Mouse (Mus musculus) cerebellum, adult 18-20 months (tissue): ENCODE data around the gene Adgrb3.
A peak's percentile ranks its signal among the peaks of the same experiment; 100 is the strongest.

Experiments
- DNase-seq, 2 experiments: peaks; one replicate each; pipeline ENCODE4 v3.0.0; 2021

The Adgrb3 gene

DNA sequence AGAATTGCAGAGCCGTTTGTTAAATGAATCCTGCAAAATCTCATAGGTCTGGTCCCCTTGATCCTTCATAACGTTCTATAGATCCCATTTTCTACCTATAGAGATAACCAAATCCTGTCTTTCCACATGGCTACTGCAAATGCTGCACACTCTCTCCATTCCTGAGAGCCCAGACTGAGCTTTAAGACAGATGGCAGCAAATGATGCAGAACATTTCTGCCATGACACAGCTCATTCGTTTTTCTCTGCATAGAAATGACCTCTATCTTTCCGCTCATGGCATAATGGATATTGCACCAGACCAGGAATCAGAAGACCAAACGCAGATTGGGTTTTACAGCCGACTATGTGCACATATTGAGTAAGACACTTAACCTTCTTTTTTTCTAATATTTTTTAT lies 84.8 kb downstream of the Adgrb3 start:
- peak; percentile 36 to 53 for DNase-seq

DNA sequence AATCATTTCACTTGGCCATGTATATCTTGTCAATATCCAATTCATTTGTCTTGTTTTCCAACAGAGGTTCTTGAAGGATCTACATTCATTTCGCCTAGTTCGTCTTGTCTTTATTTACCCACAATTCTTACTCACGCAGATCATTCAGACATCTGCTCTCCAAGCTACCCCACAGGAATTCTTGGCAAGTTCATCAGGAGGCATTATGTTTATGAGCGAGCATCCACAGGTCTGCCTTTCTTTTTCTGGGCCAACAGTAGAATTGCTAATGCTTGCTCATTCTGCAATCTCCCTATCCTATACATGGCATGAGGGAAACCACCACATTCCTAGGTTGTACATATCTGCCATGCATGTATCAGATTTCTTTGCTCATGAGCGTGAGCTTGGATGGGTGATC lies 99.7 kb downstream of the Adgrb3 start:
- peak; percentile 34 to 37 for DNase-seq

DNA sequence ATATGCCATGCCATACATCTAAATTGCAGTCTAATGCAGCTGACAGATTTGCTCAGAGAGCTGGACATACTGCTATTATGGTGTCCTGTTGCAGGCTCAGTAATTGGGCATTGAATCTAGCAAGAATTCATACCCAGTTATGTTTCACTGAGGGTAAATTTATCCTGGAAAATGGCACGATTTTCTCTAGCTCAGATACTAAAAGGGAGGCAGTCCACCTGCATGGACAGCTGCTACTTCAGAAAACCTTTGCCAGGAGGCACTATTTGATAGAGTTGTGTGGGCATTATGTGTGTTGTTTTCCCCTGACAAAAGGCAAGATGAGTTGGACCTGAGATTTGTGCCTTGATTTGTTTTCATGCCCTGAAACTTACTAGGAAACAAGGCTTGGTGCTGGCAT lies 118.0 kb downstream of the Adgrb3 start:
- peak; percentile 44 to 54 for DNase-seq

DNA sequence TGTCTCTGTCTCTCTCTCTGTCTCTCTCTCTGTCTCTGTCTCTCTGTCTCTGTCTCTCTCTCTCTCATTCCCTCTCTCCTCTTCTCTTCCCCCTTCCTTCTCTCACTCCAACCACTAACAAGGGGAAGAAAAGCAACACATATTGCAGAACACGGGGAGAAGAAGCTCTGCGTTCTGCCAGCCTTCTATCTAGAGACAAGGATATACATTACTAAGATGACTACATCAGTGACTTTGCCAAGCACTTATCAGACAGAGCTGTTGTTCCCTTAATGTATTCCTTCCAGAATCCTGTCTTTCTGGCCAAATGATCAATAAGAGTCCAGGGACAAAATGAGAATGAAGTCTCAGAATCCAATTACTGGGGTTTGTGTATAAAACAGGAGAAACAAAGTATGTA lies 123.2 kb downstream of the Adgrb3 start:
- no peak for DNase-seq

DNA sequence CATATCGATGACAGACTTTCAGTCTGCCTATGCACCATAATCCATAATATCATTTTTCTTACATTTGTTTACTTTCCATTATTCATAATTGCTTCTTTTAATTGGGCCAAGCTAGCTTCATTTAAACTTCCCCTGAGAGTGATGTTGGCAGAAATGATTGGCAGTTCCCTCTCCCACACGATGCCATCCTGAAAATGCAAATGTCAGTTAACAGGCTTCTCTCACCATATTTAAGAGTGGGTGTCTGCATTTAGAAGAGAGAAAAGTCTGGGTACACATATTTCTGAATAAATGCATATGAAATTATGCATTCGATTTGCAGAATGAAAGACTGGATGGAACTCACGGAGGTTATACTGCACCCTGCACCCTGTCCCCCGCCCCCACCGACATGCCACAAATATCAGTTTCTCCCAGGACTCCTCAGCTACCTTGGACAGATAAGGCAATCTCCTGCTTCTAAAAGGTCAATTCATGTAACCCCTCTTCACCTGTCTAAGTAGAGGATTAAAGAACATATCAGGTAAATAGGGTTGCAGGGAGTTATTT lies 130.7 kb downstream of the Adgrb3 start:
- no peak for DNase-seq

DNA sequence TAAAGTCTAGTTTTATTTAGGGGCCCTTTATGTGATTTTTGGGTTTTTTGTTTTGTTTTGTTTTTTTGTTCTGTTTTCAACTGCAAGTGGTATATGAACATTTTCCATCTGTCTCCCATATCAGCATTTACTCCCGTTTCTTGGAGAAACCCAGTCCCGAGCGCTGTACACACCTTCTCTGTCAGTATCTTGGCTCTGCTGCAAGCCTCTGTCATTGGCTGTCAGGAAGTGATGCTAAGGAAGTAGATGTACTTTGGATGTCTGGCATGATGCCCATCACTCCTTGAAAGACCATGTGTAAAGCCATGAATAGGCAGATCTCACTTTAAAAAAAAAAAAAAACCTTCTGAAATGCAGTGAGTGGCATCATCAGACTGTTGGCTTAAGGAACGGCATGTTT lies 132.3 kb downstream of the Adgrb3 start:
- DNase-seq = no peak

DNA sequence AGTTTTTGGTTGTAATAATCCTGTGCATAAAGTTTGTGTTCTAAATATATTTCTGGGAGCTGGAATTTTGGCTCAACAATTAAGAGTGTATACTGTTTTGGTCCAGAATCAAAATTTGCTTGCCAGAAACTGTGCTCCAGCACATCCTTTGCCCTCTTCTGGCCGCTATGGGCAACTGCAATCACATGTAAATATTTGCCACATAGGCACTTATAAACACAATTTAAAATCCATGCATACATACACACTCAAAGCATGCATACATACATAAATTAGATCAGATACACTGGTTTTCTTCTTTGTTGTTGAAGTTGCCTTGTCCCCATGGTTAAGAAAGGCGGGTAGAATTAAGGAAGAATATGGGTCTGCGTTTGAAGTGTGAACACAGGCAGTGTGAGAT lies 132.7 kb downstream of the Adgrb3 start:
- no peak for DNase-seq

DNA sequence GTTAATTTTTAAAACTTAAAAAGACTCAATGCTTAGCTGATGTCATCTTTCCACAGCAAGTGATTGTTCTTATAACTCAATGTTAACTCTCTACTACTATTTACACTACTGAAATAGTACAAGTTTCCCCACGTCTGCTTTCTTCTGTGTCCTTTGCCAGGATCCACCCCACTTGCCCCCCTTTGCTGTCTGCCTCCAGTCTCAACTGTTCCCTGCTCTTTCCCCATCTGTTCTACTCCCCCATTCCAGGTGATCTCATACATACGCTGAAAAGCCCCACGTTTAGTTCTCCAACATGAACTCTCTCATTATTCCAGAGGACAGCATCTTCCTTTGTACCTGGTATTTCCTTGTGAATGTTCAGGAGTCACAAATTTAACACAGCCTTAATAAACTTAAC lies 147.4 kb downstream of the Adgrb3 start:
- peak; percentile 53 to 81 for DNase-seq

DNA sequence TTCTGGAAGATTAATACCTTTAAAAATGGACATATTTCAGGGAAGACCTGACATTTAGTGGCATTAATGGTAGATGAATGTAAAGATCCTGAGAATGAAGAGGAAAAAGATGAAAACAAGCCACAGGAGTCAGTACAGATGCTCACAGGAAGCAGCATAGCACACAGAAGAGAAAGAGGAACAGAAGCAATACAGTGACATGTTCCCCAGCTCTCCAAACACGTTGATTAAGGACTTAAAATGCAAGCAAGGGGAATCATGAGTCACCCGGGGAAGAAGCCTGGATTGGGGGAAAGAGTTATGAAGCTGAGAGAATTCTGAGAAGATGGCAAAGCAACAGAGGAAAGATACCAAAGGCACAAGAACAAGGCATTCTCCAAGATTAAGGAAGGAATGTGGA lies 149.9 kb downstream of the Adgrb3 start:
- no peak for DNase-seq

DNA sequence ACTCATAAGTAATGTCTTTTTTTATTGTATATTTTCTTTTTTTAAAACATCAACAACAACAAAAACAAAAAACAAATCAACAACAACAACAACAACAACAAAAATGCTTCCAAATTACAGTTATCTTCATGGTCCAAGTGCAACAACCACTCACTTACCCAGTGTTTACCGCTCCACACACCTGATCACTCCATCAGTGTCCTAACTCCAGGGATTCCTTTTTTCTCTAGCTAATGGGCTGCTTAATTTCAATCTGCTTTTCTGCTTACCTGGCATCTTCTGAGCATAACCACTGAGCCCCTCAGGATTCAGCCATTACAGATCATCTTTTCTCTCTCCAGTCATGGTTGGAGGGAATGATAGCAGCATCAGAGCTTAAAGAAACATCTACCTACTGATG lies 176.8 kb downstream of the Adgrb3 start:
- no peak for DNase-seq

DNA sequence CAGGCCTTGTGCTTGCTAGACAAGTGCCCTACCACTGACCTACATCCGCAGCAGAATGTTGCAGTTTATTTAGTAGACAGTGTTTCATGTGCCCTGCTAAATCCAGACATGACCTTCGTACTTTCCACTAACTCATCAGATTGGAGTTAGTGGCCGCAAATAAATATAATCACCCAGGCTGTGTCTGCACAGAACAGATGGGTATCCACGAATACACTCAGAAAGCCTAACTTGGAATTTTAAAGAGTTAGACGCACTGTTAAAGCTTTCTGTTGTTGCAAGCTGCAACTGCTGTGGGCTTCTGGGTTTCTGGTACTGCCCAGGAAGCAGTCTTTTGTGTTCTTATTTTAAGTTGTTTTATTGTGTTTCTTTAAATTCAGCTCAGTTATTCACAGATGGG lies 185.3 kb downstream of the Adgrb3 start:
- no peak for DNase-seq

DNA sequence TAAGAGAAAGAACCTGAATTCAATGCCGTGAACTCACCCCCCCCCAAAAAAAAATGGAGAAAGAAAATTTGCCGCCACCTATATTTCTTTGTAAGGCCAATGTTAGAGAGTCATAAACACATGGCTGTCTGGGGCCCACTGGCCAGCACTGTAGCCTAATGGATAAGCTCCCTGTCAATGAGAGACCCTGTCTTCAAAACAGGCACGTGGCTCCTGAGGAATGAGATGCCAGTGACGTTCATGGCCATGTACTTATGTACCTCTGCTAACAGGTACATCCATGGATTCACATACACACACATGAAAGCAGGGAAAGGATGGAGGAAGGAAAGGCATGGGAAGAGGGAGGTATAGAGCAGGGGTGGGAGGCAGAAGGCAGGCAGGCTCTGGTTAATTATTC lies 208.0 kb downstream of the Adgrb3 start:
- no peak for DNase-seq

DNA sequence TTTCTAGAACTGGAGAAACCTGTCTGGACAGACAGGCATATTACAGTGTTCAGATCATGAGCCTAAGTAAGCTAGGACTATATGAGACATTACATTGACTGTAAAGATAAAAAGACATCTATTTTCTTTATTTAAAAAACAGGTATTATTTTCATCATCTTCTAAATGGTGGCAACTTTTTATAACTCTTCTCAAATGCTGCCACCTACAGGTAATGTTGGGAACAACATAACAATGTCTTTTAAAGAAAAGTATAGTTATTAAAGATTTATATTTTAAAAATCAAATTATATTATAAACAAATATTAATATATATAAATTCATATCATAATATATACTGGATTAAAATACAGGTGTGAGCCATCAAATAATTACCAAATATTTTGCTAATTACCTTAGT lies 212.6 kb downstream of the Adgrb3 start:
- DNase-seq = no peak

DNA sequence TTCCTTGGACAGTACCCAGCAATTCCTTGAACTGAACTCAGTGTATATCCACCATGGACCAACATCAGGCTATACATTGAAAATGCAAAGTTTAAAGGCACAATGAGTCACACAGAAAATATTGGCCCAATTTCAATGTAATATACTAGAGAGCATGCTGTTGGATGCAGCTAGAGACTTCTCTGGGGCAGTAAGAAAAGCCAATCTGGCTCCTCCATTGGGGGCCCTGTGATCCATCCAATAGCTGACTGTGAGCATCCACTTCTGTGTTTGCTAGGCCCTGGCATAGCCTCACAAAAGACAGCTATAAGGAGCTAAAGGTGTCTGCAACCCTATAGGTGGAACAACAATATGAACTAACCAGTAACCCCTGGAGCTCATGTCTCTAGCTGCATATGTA lies 218.7 kb downstream of the Adgrb3 start:
- peak; percentile 46 to 58 for DNase-seq

DNA sequence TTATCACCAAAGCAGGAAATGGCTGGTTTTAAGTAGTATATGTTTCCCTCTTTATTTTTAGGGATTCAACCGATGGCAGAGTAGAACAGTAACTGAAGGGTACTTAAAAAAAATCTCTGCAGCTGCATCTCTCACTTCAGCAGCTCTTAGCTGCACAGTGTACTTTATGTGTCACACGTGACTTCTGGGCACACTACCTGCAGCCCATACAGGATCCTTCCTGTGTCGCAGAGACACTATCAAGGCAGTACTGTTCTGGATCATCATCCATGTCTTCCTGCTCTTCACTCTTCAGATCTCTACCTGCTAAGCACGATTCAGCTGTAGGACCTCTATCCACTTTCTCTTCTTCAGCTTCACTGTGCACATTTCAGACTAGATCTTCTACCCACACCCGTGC lies 230.6 kb downstream of the Adgrb3 start:
- DNase-seq = no peak

DNA sequence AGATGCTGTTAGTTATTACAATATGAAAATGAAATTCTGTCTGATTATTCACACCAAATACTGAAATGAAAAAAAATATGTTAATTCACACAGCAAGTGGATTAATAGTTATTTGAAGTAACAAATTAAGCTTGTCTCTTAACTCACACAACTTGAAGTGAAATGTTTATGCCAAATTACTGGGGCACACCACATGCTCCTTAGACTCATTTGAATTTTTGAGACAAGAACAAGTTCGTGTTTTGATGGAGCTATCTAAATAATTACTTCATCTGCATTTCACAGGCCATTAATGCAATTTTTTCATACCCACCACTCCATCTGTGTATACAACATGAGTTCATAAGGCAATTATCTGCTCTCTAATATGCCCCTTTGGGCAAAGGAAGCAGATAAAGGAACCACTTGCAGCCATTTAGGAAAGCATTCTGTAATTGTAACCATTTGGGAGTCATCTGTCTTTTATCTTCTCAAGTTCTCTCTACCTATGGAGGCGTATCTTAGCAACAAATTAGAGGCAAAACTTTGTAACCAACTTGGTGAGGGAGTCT lies 240.9 kb downstream of the Adgrb3 start:
- DNase-seq = no peak

DNA sequence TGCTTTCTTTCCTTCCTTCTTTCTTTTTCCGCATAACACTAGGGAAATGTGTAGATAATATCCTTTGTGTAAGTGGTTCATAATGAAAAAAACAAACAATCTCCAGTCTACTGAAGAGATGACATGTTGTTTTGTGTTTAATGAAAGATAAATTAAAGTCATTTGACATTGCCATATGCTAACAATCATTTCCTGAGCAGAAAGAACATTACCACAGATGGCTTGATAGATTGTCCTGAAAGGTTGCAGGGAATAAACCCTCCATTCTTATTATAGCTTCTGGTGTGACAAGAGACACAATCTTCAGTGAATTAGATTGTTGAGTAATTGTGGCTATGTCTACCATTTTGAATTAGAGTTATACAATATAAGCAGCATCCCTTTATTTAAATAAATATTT lies 247.8 kb downstream of the Adgrb3 start:
- DNase-seq = no peak

DNA sequence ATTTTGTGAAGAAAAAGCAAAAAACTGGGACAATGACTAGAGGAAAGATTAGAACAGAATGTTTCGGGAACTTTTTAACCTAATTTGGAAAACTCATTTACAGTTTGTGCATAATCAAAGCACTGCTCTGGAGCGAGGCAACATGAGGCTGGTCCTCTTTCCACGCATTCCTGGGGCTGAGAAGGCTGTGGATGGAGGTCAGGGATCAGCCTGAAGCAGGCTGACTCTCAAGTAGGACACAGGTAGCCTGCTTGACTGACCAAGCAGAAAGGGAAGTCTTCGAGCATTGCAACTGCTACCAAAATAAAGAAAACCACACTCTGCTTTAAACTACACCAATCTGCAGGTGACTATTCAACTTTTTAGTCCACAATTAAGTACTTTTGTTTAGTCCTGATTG lies 251.7 kb downstream of the Adgrb3 start:
- peak in 1 of 2 experiments; percentile 40 for DNase-seq

DNA sequence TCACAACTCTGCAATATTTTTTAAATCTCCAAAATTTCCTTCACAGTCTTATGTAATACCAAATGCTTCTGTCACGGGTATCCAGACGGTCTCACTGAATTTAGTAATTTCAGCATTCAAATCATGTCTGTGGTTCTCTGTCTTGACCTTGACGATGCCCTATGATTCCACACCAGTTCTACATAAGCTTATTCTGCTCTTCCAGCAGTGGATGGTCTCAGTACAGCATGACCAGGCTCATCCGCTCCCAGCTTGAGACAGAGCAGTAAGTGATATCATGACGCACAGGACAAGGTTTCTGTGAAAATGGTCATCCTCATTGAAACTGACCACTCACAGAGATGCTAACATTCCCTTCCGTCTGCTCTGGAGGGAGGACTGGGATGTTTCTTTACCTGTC lies 252.9 kb downstream of the Adgrb3 start:
- peak in 1 of 2 experiments; percentile 7 for DNase-seq

DNA sequence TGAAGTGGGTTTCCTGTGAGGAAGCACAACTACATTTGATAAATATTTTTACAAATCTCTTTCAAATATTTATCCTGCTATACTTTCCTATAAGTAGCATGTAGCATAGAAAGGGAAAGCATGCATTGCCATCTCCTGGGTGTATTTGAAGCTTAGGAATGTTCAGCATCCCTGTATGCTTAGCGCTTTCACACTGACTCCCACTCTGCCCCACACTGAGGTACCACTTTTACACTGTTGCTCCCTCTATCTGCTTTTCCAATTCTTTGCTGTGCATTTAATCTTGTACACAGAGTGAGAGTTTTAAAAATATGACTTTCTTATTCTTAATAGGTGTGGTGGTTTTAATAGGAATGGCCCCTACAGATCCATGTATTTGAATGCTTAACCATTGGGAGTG lies 261.4 kb downstream of the Adgrb3 start:
- DNase-seq = no peak

DNA sequence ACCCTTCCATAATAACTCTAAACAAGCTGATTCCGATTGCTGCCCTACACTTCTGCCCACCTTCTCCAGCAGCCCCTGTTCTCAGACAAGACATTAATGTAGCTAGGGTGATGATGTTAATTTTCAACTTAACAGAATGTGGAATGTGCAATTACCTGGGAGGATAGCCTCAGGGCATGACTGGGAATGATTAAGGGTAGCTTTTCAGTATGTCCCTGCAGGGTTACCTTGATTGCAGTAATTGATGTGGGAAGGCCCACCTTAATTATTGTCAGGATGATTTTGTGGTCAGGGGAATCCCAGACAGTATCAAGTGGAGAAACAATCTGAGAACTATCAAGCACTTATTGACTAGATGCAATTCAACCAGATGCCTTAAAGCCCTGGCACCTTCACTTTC lies 283.4 kb downstream of the Adgrb3 start:
- DNase-seq = no peak

DNA sequence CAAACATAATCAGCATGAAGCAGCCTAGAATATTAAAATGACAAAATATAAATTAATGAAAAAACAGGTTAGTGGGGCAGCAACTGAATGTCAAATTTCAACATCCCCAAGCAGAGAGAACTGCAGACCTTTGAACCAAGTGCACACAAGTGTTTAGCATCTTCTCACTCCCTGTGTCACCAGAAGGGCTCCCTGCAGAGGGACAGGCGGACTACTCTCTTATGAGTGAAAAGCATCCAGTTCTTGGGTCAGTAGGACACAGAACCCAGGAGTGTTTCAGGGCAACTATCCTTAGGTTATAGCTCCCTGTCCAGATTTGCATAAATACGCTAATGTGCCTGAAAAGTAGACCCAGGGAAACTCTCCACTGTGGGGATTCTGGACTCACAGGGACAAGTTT lies 285.6 kb downstream of the Adgrb3 start:
- peak in 1 of 2 experiments; percentile 32 for DNase-seq

DNA sequence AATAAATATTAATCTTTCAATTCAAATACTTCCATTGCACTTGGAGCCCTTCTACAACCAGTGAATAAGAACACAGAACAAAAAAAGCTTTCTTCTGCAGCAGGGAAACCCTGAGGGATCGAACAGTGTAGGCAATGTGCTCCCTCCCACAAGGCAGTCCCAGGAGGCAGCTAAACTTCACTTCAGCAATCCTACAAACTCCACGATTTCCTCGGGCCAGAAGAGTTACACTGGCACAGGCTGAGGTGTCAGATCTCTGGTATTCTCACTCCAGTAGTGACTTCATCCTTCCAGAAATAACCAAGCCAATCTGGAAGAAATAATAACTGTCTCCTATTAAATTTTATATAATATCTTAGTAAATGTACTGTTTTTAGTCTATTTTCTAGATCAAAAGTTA lies 286.6 kb downstream of the Adgrb3 start:
- no peak for DNase-seq

DNA sequence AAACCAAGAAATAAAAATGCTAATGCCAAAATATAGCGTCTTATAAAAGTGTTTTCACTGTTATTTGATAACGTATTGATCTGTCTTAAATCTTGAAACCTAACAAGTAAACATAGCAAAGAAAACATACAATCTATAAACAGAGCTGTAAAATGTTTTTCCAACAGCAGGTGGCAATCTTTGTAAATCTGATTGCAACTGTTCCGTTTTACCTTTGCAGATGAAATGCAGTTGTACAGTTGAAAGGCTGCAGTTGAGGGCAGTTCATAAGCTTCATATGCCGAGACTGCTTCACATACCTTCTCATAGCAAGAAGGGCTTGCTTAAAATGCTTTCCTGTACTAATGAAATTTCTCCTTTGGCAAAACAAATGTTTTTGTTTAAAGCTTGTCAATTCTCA lies 302.5 kb downstream of the Adgrb3 start:
- DNase-seq = peak; percentile 21 to 26

DNA sequence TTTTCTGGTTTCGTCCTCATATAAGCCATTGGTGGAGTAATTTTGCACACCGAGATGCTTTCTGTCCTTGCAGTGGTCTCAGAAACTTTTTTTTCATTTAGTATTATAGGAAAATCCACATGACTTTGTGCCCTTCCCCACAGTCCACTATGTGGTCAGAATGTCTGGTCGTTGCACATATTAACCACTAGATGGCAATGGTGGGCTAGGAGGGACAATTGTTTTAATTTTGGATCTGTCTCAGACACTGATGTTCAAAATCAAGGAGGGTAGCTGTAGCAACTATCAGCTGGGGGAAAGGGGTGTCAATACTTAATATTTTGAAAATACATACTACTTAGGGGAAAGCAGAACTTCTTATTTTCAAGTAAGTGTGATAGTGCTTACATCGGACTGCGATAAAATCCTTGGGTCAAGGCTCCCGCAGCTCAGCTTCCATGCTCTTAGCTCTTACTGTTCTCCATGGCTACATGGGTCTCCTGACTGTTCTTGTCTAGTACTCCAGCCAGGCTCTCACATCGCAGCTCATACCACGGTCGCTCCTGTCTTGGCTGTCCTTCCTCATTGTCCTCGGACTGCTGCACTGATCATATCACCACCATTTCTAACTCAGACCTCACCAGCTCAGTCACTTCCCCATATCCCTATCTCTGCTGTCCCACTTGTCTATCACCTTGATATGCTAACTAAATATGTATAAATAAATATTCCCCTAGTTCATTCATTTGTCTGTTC lies 319.0 kb downstream of the Adgrb3 start:
- peak; percentile 43 to 59 for DNase-seq
